Mouse (Mus musculus) liver, adult (tissue): ENCODE measurements around the gene Bbx.

Experiments
- GATA4 ChIP-seq: IDR thresholded peaks from 2 replicates; pipeline ENCODE4 v1.6.1; 2014; ENCODE audit warnings: mild to moderate bottlenecking, low read length; ENCODE audit not compliant: insufficient replicate concordance

Bbx gene

DNA sequence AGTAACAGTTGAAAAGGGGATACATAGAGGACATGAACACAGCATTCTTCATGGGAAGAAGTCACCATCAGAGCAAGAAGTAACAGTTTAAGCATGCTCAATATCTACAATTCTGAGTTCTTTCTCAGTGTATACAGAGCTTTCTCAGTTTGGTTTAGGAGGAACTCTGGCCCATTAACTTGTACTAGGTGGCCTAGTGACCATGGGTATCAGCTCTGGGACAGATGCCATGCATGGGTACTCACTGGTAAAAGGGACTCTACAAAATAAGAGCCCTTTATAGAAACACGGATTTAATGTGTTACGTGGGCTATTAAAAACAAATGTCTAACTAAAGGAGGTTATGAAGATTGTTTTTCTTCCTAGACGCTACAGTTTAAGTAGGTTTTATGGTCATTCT is 190.6 kb downstream of the Bbx start:
- TF ChIP-seq GATA4 = no peak

GRCm38 (mm10) chr16:50235231-50235630 is 197.0 kb downstream of the Bbx start:
- TF ChIP-seq GATA4 = no peak

DNA sequence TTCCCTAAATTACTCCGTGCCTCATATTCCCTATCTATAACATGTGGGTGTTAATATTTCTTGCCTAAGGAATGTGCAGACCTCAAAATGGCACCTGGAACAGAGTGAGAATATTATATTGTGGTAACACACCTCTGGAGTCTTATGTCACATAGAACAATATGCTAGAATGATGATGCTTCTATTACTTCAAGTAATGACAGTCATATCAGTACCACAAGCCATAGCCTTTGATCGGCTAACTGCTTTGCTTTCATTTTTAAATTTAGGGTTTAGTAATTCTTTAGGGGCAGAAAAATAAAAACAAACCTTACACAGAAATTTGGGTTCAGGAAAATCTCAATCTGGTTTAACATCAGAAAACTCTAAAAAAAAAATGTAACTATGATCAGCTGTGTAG is 201.6 kb downstream of the Bbx start:
- TF ChIP-seq GATA4 = no peak

DNA sequence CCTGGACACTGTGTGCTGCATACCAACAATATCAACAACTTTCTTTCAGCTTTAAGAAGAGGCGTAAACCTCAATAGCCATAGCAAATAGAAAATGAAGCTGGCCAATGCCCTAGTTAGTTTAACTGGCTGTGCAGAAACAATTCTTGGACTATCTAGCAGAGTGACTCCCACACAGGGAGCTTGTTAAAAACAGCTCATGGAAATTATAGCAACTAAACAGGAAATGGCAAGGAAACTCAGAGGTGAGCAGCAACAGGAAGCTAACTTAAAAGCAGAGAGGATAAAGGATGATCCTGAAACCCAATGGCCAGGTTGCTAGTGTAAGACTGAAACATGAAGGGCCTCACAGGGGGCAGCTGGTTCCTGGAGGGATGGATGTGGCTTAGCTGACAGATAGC is 203.4 kb downstream of the Bbx start:
- no peak for TF ChIP-seq GATA4

GRCm38 (mm10) chr16:50226274-50226673 is 205.9 kb downstream of the Bbx start:
- no peak for TF ChIP-seq GATA4

DNA sequence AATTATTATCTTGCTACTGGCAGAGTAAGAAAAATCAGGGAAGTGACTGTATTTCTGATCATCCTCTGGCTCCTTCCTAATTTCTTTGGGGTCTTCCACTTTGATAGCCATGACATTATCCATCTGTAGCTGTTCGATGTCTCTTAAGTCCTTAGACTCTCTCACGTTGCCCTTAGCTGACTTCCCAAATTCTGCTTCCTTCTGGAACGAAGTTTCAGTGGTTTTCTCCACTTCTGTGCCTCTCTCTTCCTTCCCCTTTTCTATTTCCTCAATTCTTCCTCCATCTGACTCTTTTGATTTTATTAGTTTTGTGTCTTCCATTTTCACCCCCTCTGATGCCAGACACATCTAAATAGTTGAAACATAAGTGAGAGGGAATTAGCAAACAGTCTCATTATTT is 207.2 kb downstream of the Bbx start:
- TF ChIP-seq GATA4 = no peak

- TF ChIP-seq GATA4 = no peak
These were observed 211.3 kb downstream of the Bbx start for GRCm38 (mm10) chr16:50220734-50221501.

DNA sequence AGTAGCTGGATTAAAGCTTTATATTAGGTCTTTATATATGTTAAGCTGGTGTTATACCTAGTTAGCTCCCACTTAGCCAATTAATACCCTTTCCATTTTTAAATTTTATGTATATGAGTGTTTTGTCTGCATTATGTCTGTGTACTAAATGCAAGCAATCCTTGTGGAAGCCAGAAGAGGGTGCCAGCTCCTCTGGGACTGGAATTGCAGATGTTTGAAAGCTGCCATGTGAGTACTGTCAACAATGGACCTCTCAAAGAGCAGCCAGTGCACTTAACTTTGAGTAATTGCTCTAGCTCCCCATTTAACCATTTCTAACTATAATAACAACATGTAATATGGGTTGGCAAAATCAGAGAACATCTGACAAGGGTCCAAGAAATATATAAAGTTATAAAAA is 215.1 kb downstream of the Bbx start:
- TF ChIP-seq GATA4 = no peak

DNA sequence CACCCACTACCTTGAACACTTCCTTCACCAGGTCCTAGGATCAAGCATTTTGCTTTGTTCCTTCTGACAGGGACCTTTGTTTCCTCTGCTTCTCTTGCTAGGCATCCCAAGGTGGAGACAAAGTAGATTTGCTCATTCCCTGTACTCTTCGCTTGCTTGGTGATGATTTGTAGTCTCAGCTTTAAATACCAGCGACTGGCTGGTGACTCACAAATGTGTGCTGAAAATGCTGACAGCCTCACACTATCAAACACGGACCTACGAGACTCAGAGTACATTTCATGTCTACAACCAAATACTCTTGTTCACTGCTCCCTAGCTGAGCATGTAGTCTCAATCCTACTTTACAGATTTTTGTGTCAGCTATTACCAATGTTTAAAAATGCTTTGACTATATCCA is 220.5 kb downstream of the Bbx start:
- no peak for TF ChIP-seq GATA4

DNA sequence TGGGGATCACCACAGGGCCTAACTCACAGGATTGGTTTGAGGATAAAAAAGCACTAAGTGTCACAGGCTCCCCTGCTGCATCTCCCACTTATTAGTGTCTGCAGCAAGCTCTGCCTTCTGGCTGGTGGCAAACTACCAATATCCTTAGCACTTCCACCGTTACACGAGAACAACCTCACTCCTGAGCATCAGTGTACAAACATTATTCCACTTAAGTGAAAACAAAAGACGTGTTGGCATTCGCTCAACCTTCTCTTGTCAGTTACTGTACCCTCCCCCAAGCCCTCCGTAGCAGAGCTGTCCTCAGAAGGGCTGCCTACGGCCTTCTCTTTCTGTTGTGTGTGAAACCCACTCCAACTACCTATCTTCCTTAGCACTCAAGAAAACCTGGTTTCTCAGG is 221.0 kb downstream of the Bbx start:
- TF ChIP-seq GATA4 = no peak

DNA sequence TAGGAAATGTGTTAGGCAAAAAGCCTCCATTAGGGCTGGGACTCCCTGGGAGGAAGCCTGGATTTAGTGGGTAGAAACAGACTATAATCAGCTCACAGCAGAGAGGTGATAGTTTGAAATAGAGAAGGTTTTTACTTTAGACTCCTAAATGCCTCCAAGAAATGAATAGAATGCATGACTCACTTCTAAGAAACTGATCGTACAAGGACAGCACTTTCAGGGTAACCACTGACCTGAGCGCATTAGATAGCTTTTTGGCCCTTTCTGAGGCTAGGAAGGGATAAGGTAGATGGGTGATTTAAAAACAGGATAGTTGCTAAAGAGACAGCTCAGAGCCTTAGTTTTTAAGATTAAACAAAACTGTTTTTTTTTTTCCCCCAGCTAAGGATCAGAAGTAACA is 221.4 kb downstream of the Bbx start:
- TF ChIP-seq GATA4 = no peak

DNA sequence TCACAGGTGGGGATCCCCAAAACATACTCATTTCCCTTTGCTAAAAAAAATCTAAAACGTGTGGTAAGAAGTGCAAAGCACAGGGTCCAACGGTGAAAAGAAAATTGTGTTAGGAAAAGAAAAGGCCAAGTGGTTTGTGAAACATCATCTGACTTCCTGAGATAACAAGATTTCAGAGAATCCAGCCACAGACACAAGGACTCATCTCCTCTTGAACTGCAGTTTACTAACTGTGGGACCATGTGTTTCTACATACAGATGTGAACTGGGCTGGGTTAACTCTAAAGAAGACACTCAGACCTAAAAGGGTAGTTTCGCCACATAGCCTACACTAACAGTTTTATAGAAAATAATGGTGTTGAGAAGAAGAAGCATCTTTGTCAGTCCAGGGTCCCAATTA is 227.2 kb downstream of the Bbx start:
- no peak for TF ChIP-seq GATA4

GRCm38 (mm10) chr16:50201546-50202151 is 230.5 kb downstream of the Bbx start:
- no peak for TF ChIP-seq GATA4

GRCm38 (mm10) chr16:50200214-50200613 is 232.0 kb downstream of the Bbx start:
- TF ChIP-seq GATA4 = no peak

DNA sequence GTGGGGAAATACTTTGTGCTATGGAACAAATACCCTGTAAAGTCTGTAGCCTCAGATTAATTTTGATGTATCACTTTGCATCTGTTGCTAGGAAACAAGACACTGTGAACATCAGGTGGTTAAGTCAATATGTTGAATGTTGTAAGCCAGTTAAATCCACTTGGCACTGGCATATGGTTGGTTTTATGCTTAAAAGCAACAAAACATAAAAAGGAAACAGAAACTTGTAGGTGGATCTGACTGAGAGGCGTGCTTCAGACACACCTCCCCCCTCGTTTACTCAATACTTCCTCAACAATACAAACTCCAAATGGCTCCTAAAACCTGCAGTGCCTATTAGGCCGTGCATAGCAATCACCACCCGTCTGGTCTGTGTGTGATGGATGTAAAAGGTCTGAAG is 236.1 kb downstream of the Bbx start:
- no peak for TF ChIP-seq GATA4

DNA sequence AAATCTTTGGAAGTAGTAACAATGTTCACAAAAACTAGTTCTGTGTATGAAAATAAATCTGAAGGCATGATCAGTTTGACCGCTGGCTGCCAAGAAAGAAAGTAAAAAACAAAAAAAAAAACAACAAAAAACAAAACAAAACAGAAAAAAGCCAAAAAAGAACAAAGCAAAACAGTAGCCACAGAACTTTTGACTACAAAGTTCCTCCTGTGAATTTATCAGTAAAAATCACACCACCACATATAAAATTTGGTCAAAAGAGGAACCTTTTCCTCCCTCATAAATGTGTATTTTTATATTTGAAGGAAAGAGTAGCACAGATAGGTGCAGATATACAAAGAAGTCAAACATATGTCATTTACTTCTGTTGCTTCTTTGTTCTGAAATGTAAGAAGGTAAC is 239.6 kb downstream of the Bbx start:
- TF ChIP-seq GATA4 = no peak

GRCm38 (mm10) chr16:50189108-50189507 is 243.1 kb downstream of the Bbx start:
- TF ChIP-seq GATA4 = no peak
